Mouse (Mus musculus) lung, embryonic 16.5 days (tissue): ENCODE data around the gene Fbln1. TPM values are rescaled to one million over a fixed set of nuclear protein-coding genes. Genes with fewer than 3 reads are reported as not detected.

Source experiments
- ATAC-seq: fragments of 200-750 bp; cut with Nextera tagmentation; 2 replicates; pipeline ENCODE4 v1.8.0; 2017; ENCODE audit warnings: low read depth, mild to moderate bottlenecking, moderate library complexity
- H3K27ac ChIP-seq: fragments of 300-500 bp; sonication (generic); 2 replicates; pipeline ENCODE4 v1.5.1; 2014; ENCODE audit warnings: mild to moderate bottlenecking, control low read depth, low read length
- H3K27me3 ChIP-seq: fragments of 300-500 bp; sonication (generic); 2 replicates; pipeline ENCODE4 v1.6.1; 2014; ENCODE audit warnings: low read depth, low read length, mixed read lengths; ENCODE audit not compliant: control insufficient read depth, insufficient read depth
- H3K36me3 ChIP-seq: fragments of 300-500 bp; sonication (generic); 2 replicates; pipeline ENCODE4 v1.6.1; 2014; ENCODE audit warnings: low read length; ENCODE audit not compliant: control insufficient read depth, insufficient read depth
- H3K4me1 ChIP-seq: fragments of 300-500 bp; sonication (generic); replicated peaks from 2 replicates; pipeline ENCODE4 v1.6.1; 2014; ENCODE audit warnings: low read length, mixed read lengths; ENCODE audit not compliant: control insufficient read depth, insufficient read depth
- H3K4me2 ChIP-seq: fragments of 300-500 bp; sonication (generic); 2 replicates; pipeline ENCODE4 v1.6.1; 2014; ENCODE audit warnings: low read depth, low read length, control low read depth
- H3K4me3 ChIP-seq: fragments of 300-500 bp; sonication (generic); 2 replicates; pipeline ENCODE4 v1.5.1; 2014; ENCODE audit warnings: mild to moderate bottlenecking, low read length, control low read depth
- H3K9ac ChIP-seq: fragments of 300-500 bp; sonication (generic); 2 replicates; pipeline ENCODE4 v1.6.1; 2014; ENCODE audit warnings: low read length, control low read depth
- H3K9me3 ChIP-seq: fragments of 300-500 bp; sonication (generic); 2 replicates; pipeline ENCODE4 v1.6.1; 2016; ENCODE audit warnings: low read length; ENCODE audit not compliant: control insufficient read depth
- WGBS: fragments of 180-500 bp; shearing (Covaris S2); extraction: QIAGEN DNeasy Blood & Tissue Kit; methylation state at CpG from one replicate; pipeline ENCODE4 v1.1.7; 2014; 5-methylcytosine and 5-hydroxymethylcytosine counted together
- polyA plus RNA-seq: library from polyadenylated mRNA; unstranded; fragments of >200 nt; fragmentation: Nextera tagmentation; extraction: Ambion mirVana; gene quantifications from 2 replicates; pipeline ENCODE4 v1.2.1, GENCODE M21; 2015

Gene Fbln1
- polyA plus RNA-seq, 1 experiment from 2014 or later = 237 TPM

DNA sequence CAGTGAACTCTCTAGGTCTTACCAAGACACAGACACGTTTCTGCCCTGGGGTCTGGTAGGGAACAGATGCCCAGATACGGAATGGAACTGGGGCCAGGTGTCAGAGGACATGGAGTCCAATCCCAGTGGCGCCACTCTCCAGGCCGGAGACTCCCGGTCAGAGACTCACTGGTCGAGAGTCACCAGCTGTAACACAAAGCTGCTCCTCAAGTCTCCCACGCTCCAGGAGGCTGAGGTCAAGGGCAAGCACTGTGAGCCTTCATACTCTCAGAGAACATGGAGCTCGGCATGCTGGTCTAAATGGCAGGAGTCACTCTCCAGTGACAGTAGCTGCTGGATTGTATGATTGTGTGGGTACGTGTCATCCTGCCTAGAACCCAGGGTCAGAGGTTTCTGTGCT is 3.5 kb upstream of the Fbln1 start:
- no peak overlapping the region for H3K27ac ChIP-seq
- WGBS = 62% methylated on average over 9 of the region's 9 CpGs

DNA sequence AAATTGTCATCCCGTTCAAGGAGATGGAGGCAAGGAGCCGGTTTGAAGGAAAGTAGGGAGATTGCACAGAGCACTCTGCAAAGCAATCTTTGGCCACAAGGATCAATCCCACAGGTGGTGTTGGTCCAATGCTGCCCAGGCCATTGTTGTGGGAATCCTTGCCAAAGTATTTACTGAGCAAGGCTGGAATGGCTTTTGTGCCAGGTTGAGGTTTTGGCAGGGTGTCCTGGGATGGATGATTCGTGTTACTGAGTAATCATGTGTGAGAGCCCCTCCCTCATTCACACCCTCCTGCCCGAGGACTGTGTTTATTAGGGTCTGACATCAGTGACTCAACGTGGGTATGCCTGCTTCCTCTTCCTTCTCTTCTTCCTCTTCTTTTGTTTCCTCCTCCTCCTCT is 3.0 kb upstream of the Fbln1 start:
- Histone ChIP-seq H3K4me3 (no peak overlapping the region), H3K36me3 (no peaks in the 10 kb centered on the region), H3K27me3 (no peaks in the 10 kb centered on the region), H3K9me3 (no peaks in the 10 kb centered on the region), H3K4me2 (no peak overlapping the region), H3K9ac (no peak overlapping the region), H3K4me1 (peaks cover 37% of the 10 kb centered on the region), H3K27ac (no peak overlapping the region)
- no peak for ATAC-seq
- WGBS = 35% methylated on average over 5 of the region's 5 CpGs

More for the DNA sequence above, 3.5 kb upstream of the Fbln1 start:
- no peak overlapping the region for H3K9ac ChIP-seq
- H3K4me1 ChIP-seq = peaks cover 31% of the 10 kb centered on the region
- no peaks in the 10 kb centered on the region for H3K36me3 ChIP-seq
- no peak overlapping the region for H3K4me3 ChIP-seq
- H3K27me3 ChIP-seq = no peaks in the 10 kb centered on the region
- no peak for ATAC-seq
- no peaks in the 10 kb centered on the region for H3K9me3 ChIP-seq
- H3K4me2 ChIP-seq = no peak overlapping the region

DNA sequence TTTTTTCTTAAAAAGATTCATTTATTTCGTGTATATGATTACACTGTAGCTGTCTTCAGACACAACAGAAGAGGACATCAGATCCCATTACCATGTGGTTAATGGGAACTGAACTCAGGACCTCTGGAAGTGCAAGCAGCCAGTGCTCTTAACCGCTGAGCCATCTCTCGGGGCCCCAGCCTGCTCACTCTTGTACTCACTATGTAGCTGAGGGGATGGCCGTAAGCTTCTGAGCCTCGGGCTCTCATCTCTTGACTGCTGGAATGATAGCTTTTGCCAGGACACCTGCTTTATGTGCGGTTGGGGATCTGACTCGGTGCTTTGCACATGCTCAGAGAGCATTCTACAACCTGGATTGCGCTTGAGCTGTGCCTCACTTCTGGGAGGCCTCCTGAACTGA is 1.4 kb upstream of the Fbln1 start:
- Histone ChIP-seq H3K9me3 (peaks cover 1% of the 10 kb centered on the region; the same call in 1 of the 2 replicates), H3K4me2 (no peak overlapping the region), H3K9ac (no peak overlapping the region), H3K27me3 (no peaks in the 10 kb centered on the region), H3K27ac (no peak overlapping the region), H3K4me1 (peaks cover 45% of the 10 kb centered on the region), H3K4me3 (no peak overlapping the region), H3K36me3 (no peaks in the 10 kb centered on the region)
- no peak for ATAC-seq
- WGBS = 62% methylated on average over 8 of the region's 8 CpGs

DNA sequence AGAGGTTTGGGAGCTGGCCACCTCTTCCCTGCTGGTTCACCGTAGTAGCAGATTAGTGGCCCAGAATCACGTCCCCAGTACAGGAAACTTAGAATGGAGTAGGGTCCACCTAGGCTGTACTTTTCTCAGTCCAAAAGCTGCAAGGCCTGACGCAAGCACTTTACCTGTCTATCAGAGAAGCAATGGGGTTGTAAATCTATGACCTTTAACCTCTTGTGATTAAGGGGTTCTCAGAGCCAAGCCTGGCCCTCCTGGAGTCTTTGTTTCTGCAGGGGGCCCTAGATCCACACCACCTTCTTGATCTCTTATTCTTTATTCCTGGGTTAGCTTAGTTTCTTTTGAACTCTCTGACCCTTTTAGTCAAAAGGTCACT is 940 bp downstream of the Fbln1 start:
- Histone ChIP-seq H3K4me3 (peak overlapping the region; percentile 68), H3K9me3 (peaks cover 3% of the 10 kb centered on the region; the same call in 1 of the 2 replicates), H3K27ac (peak overlapping the region; percentile 95), H3K27me3 (no peaks in the 10 kb centered on the region), H3K36me3 (no peaks in the 10 kb centered on the region), H3K4me2 (peak overlapping the region; percentile 84), H3K4me1 (peaks cover 38% of the 10 kb centered on the region), H3K9ac (peak overlapping the region; percentile 83)
- no peak for ATAC-seq
- 8% methylated on average over 3 of the region's 3 CpGs for WGBS

DNA sequence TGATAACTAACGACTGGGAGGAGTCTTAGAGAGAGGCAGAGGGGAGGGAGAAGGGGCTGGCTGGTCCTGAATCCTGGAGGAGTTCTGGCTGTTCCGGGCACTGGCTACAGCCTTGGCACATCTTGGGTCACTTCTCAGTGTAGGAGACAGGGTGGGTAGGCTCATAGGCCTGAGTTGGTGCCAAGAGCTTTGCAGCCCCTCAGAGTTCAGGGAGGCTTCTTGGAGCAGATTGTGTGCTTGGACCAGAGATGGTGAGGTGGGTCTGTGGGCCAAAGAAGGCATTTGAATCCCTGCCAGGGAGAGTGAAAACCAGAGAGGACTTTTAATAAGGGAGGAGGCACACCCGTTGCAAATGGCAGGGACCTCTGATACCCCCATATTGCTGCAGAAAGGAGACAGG is 1.3 kb downstream of the Fbln1 start:
- Histone ChIP-seq H3K36me3 (no peaks in the 10 kb centered on the region), H3K4me2 (peak overlapping the region; percentile 84), H3K9me3 (peaks cover 3% of the 10 kb centered on the region; the same call in 1 of the 2 replicates), H3K27ac (peak overlapping the region; percentile 95), H3K4me1 (peaks cover 38% of the 10 kb centered on the region), H3K9ac (peak overlapping the region; percentile 83), H3K27me3 (no peaks in the 10 kb centered on the region), H3K4me3 (peak overlapping the region; percentile 68)
- no peak for ATAC-seq
- WGBS = 5% methylated on average over 3 of the region's 3 CpGs

DNA sequence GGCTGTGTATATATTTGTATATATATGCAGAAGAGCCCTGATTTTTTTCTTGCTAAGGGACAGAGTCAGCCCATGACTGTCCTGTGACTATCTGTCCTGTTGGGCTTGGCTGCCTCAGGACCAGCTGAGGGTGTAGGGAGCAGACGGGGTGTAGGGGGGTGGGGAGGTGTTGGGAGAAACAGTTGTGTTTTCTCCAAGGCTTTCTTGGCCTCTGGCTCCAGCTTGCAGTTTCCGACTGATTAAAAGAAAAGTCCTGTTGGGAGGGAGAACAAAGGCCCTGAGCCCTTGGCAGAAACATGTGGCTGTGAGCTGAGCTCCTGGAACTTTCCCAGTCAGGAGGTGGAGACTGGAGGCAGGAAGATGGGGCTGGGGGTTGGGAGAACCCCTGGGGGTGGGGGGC is 2.0 kb downstream of the Fbln1 start:
- Histone ChIP-seq H3K4me3 (peak overlapping the region; percentile 68), H3K9ac (peak overlapping the region; percentile 83), H3K36me3 (no peaks in the 10 kb centered on the region), H3K27me3 (no peaks in the 10 kb centered on the region), H3K4me1 (peaks cover 33% of the 10 kb centered on the region), H3K27ac (peak overlapping the region; percentile 95), H3K4me2 (peak overlapping the region; percentile 84), H3K9me3 (peaks cover 3% of the 10 kb centered on the region; the same call in 1 of the 2 replicates)
- 5% methylated on average over 2 of the region's 2 CpGs for WGBS
- peak; percentile 90 for ATAC-seq

DNA sequence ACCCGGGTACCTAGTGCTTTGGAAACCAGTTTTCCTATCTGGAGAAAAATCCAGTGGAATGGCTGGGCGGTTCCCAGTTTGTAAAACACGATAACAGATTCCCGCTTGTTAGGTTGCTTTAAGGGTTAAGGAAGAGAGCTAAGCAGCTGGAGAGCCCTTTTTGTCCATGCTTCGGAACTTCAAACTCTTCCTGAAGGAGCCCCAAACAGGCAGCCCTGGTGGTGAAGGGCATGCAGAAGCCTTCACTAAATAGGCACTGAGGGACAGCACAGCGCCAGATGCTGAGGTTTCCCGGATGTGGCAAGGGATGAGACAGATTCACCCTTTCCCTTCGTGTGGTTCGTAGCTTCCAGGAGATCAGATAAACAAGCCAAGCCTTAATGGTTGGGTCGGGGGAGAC is 2.6 kb downstream of the Fbln1 start:
- WGBS = 9% methylated on average over 10 of the region's 10 CpGs
- peak overlapping the region; percentile 84 for H3K4me2 ChIP-seq
- peaks cover 3% of the 10 kb centered on the region; the same call in 1 of the 2 replicates for H3K9me3 ChIP-seq
- H3K4me1 ChIP-seq = peaks cover 28% of the 10 kb centered on the region
- 0 out of 2 replicates have a peak, but pooled peaks cover 3% of the 10 kb centered on the region for H3K36me3 ChIP-seq
- H3K27me3 ChIP-seq = no peaks in the 10 kb centered on the region
- peak; percentile 15; the same call in 1 of the 2 replicates for ATAC-seq
- H3K9ac ChIP-seq = peak overlapping the region; percentile 83
- peak overlapping the region; percentile 68 for H3K4me3 ChIP-seq
- H3K27ac ChIP-seq = peak overlapping the region; percentile 95

DNA sequence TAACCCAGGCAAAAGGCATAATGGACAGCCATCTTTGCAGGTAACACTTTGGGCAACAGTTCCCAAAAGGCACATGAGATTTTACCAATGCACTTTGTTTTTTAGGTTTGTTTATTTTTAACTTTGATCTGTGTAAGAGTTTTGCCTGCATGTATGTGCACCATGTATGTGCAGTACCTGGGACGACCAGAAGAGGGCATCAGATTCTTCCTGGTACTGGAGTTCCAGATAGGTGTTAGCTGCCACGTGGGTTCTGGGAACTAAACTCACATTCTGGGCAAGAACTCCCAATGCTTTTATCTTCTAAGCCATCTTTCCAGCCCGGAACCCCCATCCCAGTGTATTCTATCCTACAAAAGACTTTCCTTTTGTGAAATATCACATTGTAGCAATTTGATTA is 3.6 kb downstream of the Fbln1 start:
- Histone ChIP-seq H3K27ac (no peak overlapping the region), H3K9ac (no peak overlapping the region), H3K9me3 (peaks cover 3% of the 10 kb centered on the region; the same call in 1 of the 2 replicates), H3K36me3 (0 out of 2 replicates have a peak, but pooled peaks cover 3% of the 10 kb centered on the region), H3K4me3 (no peak overlapping the region), H3K27me3 (no peaks in the 10 kb centered on the region), H3K4me2 (no peak overlapping the region), H3K4me1 (peaks cover 28% of the 10 kb centered on the region)
- WGBS = 91% methylated on average over 3 of the region's 3 CpGs
- no peak for ATAC-seq

DNA sequence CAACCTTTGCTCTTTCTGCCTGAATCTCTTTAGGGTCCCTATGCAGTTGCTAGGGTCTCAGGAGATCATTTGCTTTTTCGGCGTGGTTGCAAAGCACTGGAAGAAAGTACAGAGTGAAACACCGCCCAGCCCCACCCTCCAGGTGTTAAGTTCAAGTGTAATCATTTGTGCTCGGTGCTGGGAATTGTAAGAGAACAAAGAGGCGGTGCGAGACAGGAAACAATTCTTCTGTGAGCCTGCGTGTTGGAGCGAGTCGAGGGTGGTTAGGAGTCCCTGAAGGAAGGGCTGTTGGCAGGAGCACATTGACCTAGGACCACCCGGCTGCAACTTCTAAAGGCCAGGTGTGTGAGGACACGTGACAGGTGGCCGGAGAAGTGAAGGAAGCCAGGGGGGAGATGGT is 4.9 kb downstream of the Fbln1 start:
- 67% methylated on average over 12 of the region's 12 CpGs for WGBS
- H3K4me3 ChIP-seq = no peak overlapping the region
- H3K9me3 ChIP-seq = peaks cover 10% of the 10 kb centered on the region; the same call in 1 of the 2 replicates
- H3K36me3 ChIP-seq = peaks cover 13% of the 10 kb centered on the region
- H3K27me3 ChIP-seq = no peaks in the 10 kb centered on the region
- ATAC-seq = no peak
- peaks cover 28% of the 10 kb centered on the region for H3K4me1 ChIP-seq
- no peak overlapping the region for H3K9ac ChIP-seq
- H3K27ac ChIP-seq = no peak overlapping the region
- no peak overlapping the region for H3K4me2 ChIP-seq
